Mouse (Mus musculus): ENCODE results near the gene Ttc26.
A peak's percentile ranks its signal among the peaks of the same experiment; 100 is the strongest.
"Not testable (repeated sequence)": the region's sequence is repeated elsewhere in the genome, so short reads cannot be mapped to it uniquely, and the experiment has no call there.

Ttc26 gene

GRCm38 (mm10) chr6:38356661-38357433 is 24.4 kb upstream of the Ttc26 start:
- not testable (repeated sequence) for DNase-seq (ENCODE audit: low read depth, low spot score)

- no peak for DNase-seq (ENCODE audit: low read depth, low spot score)
Observed at GRCm38 (mm10) chr6:38357603-38358252, 23.5 kb upstream of the Ttc26 start.

GRCm38 (mm10) chr6:38358253-38359027 is 22.8 kb upstream of the Ttc26 start:
- DNase-seq (ENCODE audit: low read depth, low spot score) = no peak

- DNase-seq (ENCODE audit: low read depth, low spot score) = not testable (repeated sequence)
Observed at GRCm38 (mm10) chr6:38359044-38359735, 22.1 kb upstream of the Ttc26 start.

- DNase-seq (ENCODE audit: low read depth, low spot score) = no peak
Observed at GRCm38 (mm10) chr6:38359736-38360499, 21.4 kb upstream of the Ttc26 start.

- DNase-seq (ENCODE audit: low read depth, low spot score) = no peak
Observed at GRCm38 (mm10) chr6:38361065-38361464, 20.2 kb upstream of the Ttc26 start.

- DNase-seq (ENCODE audit: low read depth, low spot score) = no peak
Observed at GRCm38 (mm10) chr6:38361937-38362336, 19.3 kb upstream of the Ttc26 start.

- no peak for DNase-seq (ENCODE audit: low read depth, low spot score)
Observed at GRCm38 (mm10) chr6:38363370-38363769, 17.9 kb upstream of the Ttc26 start.

- no peak for DNase-seq (ENCODE audit: low read depth, low spot score)
Observed at GRCm38 (mm10) chr6:38364121-38364520, 17.1 kb upstream of the Ttc26 start.

- DNase-seq (ENCODE audit: low read depth, low spot score) = no peak
Observed at GRCm38 (mm10) chr6:38369945-38370344, 11.3 kb upstream of the Ttc26 start.

GRCm38 (mm10) chr6:38374271-38374670 is 7.0 kb upstream of the Ttc26 start:
- DNase-seq (ENCODE audit: low read depth, low spot score) = peak; percentile 15

GRCm38 (mm10) chr6:38380764-38381128 is 523 bp upstream of the Ttc26 start:
- no peak for DNase-seq (ENCODE audit: low read depth, low spot score)

- DNase-seq (ENCODE audit: low read depth, low spot score) = peak; percentile 87
Observed at GRCm38 (mm10) chr6:38389671-38390070, 8.4 kb downstream of the Ttc26 start.

GRCm38 (mm10) chr6:38432457-38432856 is 51.2 kb downstream of the Ttc26 start:
- DNase-seq (ENCODE audit: low read depth, low spot score) = not testable (repeated sequence)

GRCm38 (mm10) chr6:38433261-38434033 is 52.2 kb downstream of the Ttc26 start, which contains the start of gene Ubn2:
TSS of gene Ubn2 (plus strand) at chr6:38433950.
- DNase-seq (ENCODE audit: low read depth, low spot score) = peak; percentile 100

- DNase-seq (ENCODE audit: low read depth, low spot score) = peak; percentile 70
Observed at GRCm38 (mm10) chr6:38434055-38435023, 53.1 kb downstream of the Ttc26 start.

- no peak for DNase-seq (ENCODE audit: low read depth, low spot score)
Observed at GRCm38 (mm10) chr6:38443842-38444241, 62.6 kb downstream of the Ttc26 start.

GRCm38 (mm10) chr6:38448295-38448694 is 67.0 kb downstream of the Ttc26 start:
- no peak for DNase-seq (ENCODE audit: low read depth, low spot score)

- no peak for DNase-seq (ENCODE audit: low read depth, low spot score)
Observed at GRCm38 (mm10) chr6:38453049-38453448, 71.8 kb downstream of the Ttc26 start.

Data from brain, adult 2 months (tissue).